Mouse (Mus musculus) C2C12 (cell line): ENCODE results near the gene Ttf2.

Experiments
- CTCF ChIP-seq: IDR thresholded peaks from one replicate; pipeline ENCODE4 v1.5.1; 2011; ENCODE audit not compliant: control insufficient read depth, insufficient read depth, insufficient read length
- MAX ChIP-seq: IDR thresholded peaks from one replicate; pipeline ENCODE4 v1.6.1; 2011; ENCODE audit warnings: mild to moderate bottlenecking, control low read depth
- MYOG ChIP-seq: IDR thresholded peaks from one replicate; pipeline ENCODE4 v1.6.1; 2011; ENCODE audit not compliant: control insufficient read depth, insufficient read length; ENCODE audit errors: extremely low read depth
- USF1 ChIP-seq: IDR thresholded peaks from one replicate; pipeline ENCODE4 v1.6.1; 2011; ENCODE audit warnings: low read depth, mild to moderate bottlenecking, control low read depth, moderate library complexity

DNA sequence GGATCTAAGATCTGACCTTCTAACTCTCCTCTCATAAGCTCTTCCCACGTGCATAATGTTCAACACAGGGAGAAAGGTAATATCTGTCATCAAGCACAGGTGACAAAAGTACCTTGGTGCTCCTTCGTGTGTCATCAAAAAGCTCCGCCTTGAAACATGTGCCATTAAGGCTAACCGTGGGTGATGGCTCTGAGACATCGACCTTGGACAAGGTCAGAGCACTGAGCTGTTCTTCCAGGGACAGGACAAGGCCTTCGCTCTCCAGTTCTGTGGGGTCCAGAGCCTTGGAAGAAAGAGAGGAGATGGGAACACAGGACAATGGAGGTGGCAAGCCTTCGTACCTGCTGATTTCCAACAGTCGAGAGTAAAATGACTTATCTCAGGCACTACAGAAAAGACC is 22.2 kb downstream of the Ttf2 start:
- TF ChIP-seq CTCF (no peak), USF1 (no peak), MYOG (no peak), MAX (no peak)
